Mouse (Mus musculus) intestine, embryonic 15.5 days (tissue): ENCODE data around the gene 1300017J02Rik. TPM values are rescaled to one million over a fixed set of nuclear protein-coding genes. Genes with fewer than 3 reads are reported as not detected.

Experiments
- ATAC-seq: fragments of 200-750 bp; cut with Nextera tagmentation; 2 replicates; pipeline ENCODE4 v1.8.0; 2017; ENCODE audit warnings: moderate TSS enrichment, moderate library complexity
- H3K27ac ChIP-seq: fragments of 300-500 bp; sonication (generic); 2 replicates; pipeline ENCODE4 v1.5.1; 2015; ENCODE audit warnings: mild to moderate bottlenecking, inconsistent platforms
- H3K27me3 ChIP-seq: fragments of 300-500 bp; sonication (generic); replicated peaks from 2 replicates; pipeline ENCODE4 v1.6.1; 2015; ENCODE audit warnings: inconsistent platforms
- H3K36me3 ChIP-seq: fragments of 300-500 bp; sonication (generic); 2 replicates; pipeline ENCODE4 v1.6.1; 2015; ENCODE audit warnings: inconsistent platforms
- H3K4me1 ChIP-seq: fragments of 300-500 bp; sonication (generic); replicated peaks from 2 replicates; pipeline ENCODE4 v1.6.1; 2015; ENCODE audit warnings: inconsistent platforms
- H3K4me2 ChIP-seq: fragments of 300-500 bp; sonication (generic); replicated peaks from 2 replicates; pipeline ENCODE4 v1.6.1; 2015; ENCODE audit warnings: mild to moderate bottlenecking, inconsistent platforms
- H3K4me3 ChIP-seq: fragments of 300-500 bp; sonication (generic); replicated peaks from 2 replicates; pipeline ENCODE4 v1.5.1; 2015; ENCODE audit warnings: inconsistent platforms
- H3K9ac ChIP-seq: fragments of 300-500 bp; sonication (generic); 2 replicates; pipeline ENCODE4 v1.6.1; 2015; ENCODE audit warnings: inconsistent platforms
- H3K9me3 ChIP-seq: fragments of 300-500 bp; sonication (generic); 2 replicates; pipeline ENCODE4 v1.6.1; 2016; ENCODE audit warnings: inconsistent platforms
- WGBS: fragments of 180-500 bp; shearing (Covaris S2); methylation state at CpG from one replicate; pipeline ENCODE4 v1.1.7; 2015; 5-methylcytosine and 5-hydroxymethylcytosine counted together
- polyA plus RNA-seq: library from polyadenylated mRNA; unstranded; fragments of >200 nt; fragmentation: Nextera tagmentation; extraction: Ambion mirVana; gene quantifications from 2 replicates; pipeline ENCODE4 v1.2.1, GENCODE M21; 2015

1300017J02Rik gene
- polyA plus RNA-seq, 1 experiment from 2014 or later = 2.4 TPM

DNA sequence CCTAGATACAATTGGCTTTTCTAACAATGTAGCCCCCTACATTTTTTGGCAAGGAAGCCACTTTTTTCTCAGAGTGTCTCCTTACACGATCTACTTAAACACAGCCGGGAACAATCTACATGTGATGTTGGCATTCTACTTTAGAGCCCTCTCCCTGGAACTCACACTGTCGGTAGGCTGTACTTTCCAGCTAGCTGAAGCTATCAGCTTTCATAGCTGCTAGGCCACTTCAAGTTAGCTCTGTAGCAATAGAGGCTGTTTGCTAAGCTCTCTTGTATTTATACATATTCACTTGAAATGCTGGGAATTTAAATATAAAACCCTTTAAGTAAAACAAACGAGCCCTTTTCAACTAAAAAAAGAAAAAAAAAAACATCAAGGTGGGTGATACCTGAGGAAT, 2.6 kb downstream of the 1300017J02Rik start:
- 79% methylated on average over 4 of the region's 4 CpGs for WGBS
- no peak for ATAC-seq
- H3K9me3 ChIP-seq = no peaks in the 10 kb centered on the region
- H3K27me3 ChIP-seq = no peaks in the 10 kb centered on the region
- no peaks in the 10 kb centered on the region for H3K36me3 ChIP-seq
- no peak overlapping the region for H3K4me3 ChIP-seq
- H3K4me1 ChIP-seq = peaks cover 3% of the 10 kb centered on the region; the same call in 1 of the 2 replicates
- no peak overlapping the region for H3K27ac ChIP-seq
- H3K9ac ChIP-seq = no peak overlapping the region
- H3K4me2 ChIP-seq = no peak overlapping the region

DNA sequence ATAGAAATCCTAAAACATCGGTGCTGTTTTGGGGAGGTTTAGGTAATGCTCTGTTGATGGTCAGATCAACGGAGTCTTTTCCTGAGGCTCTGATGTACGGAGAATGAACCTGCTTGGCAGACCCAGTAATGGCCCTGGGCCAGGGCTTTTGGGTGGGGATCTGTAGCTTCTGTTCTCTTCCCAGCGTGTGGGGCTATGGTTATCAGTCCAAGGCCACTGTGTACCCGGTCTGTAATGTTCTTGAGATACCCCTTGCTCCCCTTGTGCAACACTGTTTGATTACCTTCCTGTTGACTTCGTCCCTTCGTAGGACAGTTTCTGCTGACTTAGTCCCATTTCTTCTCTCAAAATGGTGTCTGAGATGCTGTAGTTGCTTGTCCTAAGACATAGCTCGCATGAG, 3.8 kb downstream of the 1300017J02Rik start:
- 86% methylated on average over 8 of the region's 8 CpGs for WGBS
- no peak overlapping the region for H3K4me3 ChIP-seq
- H3K4me1 ChIP-seq = no peaks in the 10 kb centered on the region
- ATAC-seq = no peak
- no peaks in the 10 kb centered on the region for H3K36me3 ChIP-seq
- no peaks in the 10 kb centered on the region for H3K9me3 ChIP-seq
- H3K27ac ChIP-seq = no peak overlapping the region
- H3K27me3 ChIP-seq = no peaks in the 10 kb centered on the region
- H3K9ac ChIP-seq = no peak overlapping the region
- no peak overlapping the region for H3K4me2 ChIP-seq

GRCm38 (mm10) chr9:103294507-103294906, 10.4 kb downstream of the 1300017J02Rik start:
- peak; percentile 78 for ATAC-seq
- no peaks in the 10 kb centered on the region for H3K4me1 ChIP-seq
- no peak overlapping the region for H3K4me2 ChIP-seq
- no peaks in the 10 kb centered on the region for H3K9me3 ChIP-seq
- H3K27ac ChIP-seq = no peak overlapping the region
- no peak overlapping the region for H3K4me3 ChIP-seq
- H3K36me3 ChIP-seq = no peaks in the 10 kb centered on the region
- H3K9ac ChIP-seq = no peak overlapping the region
- H3K27me3 ChIP-seq = no peaks in the 10 kb centered on the region
- WGBS = 60% methylated on average over 2 of the region's 2 CpGs

GRCm38 (mm10) chr9:103288489-103289180, 16.2 kb downstream of the 1300017J02Rik start:
- Histone ChIP-seq H3K36me3 (no peaks in the 10 kb centered on the region), H3K9me3 (no peaks in the 10 kb centered on the region), H3K4me2 (no peak overlapping the region), H3K4me1 (no peaks in the 10 kb centered on the region), H3K4me3 (no peak overlapping the region), H3K9ac (no peak overlapping the region), H3K27ac (no peak overlapping the region), H3K27me3 (no peaks in the 10 kb centered on the region)
- 77% methylated on average over 13 of the region's 13 CpGs for WGBS
- peak; percentile 63; the same call in 1 of the 2 replicates for ATAC-seq

GRCm38 (mm10) chr9:103287840-103288488, 16.9 kb downstream of the 1300017J02Rik start:
- Histone ChIP-seq H3K36me3 (no peaks in the 10 kb centered on the region), H3K9me3 (no peaks in the 10 kb centered on the region), H3K4me2 (no peak overlapping the region), H3K27ac (no peak overlapping the region), H3K27me3 (no peaks in the 10 kb centered on the region), H3K4me3 (no peak overlapping the region), H3K9ac (no peak overlapping the region), H3K4me1 (no peaks in the 10 kb centered on the region)
- peak; percentile 87 for ATAC-seq
- 77% methylated on average over 19 of the region's 19 CpGs for WGBS

DNA sequence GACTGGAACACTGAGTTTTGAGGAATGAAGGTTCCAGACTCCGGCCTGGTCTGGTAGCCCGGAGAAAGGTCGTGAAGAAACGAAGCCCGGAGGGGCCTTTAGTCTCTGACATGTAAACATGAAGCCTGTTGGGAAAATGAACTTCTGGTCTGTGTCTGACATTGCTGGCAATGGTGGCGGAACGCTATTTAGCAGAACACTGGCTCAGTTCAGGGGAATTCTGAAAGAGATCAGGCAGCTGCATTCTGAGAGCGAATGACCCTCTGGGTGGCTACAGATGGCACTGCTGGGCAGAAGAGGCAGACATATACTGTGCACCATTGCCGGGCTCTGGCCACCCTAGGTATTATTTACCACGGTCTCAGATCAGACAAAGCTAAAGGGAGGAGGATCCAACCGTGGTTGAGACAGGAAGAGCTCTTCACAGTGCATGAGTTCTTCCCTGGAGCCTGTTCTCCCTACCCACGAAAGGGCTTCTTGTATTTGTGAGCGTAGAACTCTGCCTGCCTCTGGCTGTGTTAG, 17.9 kb downstream of the 1300017J02Rik start:
- WGBS = 55% methylated on average over 13 of the region's 13 CpGs
- no peaks in the 10 kb centered on the region for H3K36me3 ChIP-seq
- no peaks in the 10 kb centered on the region for H3K4me1 ChIP-seq
- H3K9ac ChIP-seq = no peak overlapping the region
- H3K4me2 ChIP-seq = no peak overlapping the region
- no peak overlapping the region for H3K4me3 ChIP-seq
- H3K9me3 ChIP-seq = no peaks in the 10 kb centered on the region
- no peak for ATAC-seq
- no peaks in the 10 kb centered on the region for H3K27me3 ChIP-seq
- no peak overlapping the region for H3K27ac ChIP-seq

DNA sequence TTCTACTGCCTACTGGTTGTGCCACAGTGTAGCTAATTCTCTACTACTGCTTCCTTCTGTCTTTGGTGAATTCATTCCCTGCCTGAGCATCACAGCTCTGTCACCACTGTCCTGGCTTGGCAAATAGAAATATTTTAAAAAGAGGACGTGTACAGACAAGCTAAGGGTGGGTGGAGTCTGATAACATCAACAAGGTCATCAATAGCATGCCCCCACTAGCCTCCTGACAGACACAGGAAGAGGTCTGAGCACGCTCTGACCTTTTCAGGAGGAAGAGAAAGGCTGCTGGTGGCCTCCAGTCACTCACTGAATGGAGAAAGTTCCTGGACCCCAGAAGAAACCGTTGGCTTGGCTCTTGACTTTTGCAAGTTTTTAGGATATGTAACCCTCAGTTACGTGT, 18.5 kb downstream of the 1300017J02Rik start:
- no peak overlapping the region for H3K4me2 ChIP-seq
- no peak overlapping the region for H3K9ac ChIP-seq
- H3K36me3 ChIP-seq = no peaks in the 10 kb centered on the region
- no peaks in the 10 kb centered on the region for H3K4me1 ChIP-seq
- H3K27ac ChIP-seq = no peak overlapping the region
- H3K9me3 ChIP-seq = no peaks in the 10 kb centered on the region
- 51% methylated on average over 4 of the region's 4 CpGs for WGBS
- no peak overlapping the region for H3K4me3 ChIP-seq
- H3K27me3 ChIP-seq = no peaks in the 10 kb centered on the region
- ATAC-seq = no peak

GRCm38 (mm10) chr9:103276876-103277275, 28.0 kb downstream of the 1300017J02Rik start:
- H3K4me1 ChIP-seq = 0 out of 2 replicates have a peak, but pooled peaks cover 3% of the 10 kb centered on the region
- ATAC-seq = no peak
- no peak overlapping the region for H3K4me2 ChIP-seq
- H3K27me3 ChIP-seq = no peaks in the 10 kb centered on the region
- H3K36me3 ChIP-seq = no peaks in the 10 kb centered on the region
- H3K4me3 ChIP-seq = no peak overlapping the region
- no peak overlapping the region for H3K9ac ChIP-seq
- no peak overlapping the region for H3K27ac ChIP-seq
- 81% methylated on average over 6 of the region's 6 CpGs for WGBS
- no peaks in the 10 kb centered on the region for H3K9me3 ChIP-seq

DNA sequence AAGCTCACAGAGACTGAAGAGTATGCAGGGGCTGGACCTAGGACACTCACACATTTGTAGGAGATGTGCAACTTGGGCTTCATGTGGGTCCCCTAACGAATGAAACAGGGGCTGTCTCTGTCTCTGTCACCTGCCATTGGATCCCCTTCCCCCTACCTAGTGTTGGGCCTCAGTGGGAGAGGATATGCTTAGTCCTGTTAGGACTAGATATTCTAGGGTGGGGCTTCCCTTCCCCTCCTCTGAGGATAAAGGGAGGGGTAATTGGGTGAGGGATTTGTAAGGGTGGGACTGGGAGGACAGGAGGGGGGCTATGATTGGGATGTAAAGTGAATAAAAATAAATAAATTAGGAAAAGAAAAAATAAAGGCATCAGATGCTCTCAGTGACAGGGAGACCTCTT, 29.2 kb downstream of the 1300017J02Rik start:
- Histone ChIP-seq H3K4me2 (no peak overlapping the region), H3K4me1 (0 out of 2 replicates have a peak, but pooled peaks cover 3% of the 10 kb centered on the region), H3K27ac (no peak overlapping the region), H3K9ac (no peak overlapping the region), H3K4me3 (no peak overlapping the region), H3K36me3 (no peaks in the 10 kb centered on the region), H3K27me3 (no peaks in the 10 kb centered on the region), H3K9me3 (no peaks in the 10 kb centered on the region)
- no peak for ATAC-seq
- WGBS = 64% methylated on average over 1 of the region's 1 CpGs

DNA sequence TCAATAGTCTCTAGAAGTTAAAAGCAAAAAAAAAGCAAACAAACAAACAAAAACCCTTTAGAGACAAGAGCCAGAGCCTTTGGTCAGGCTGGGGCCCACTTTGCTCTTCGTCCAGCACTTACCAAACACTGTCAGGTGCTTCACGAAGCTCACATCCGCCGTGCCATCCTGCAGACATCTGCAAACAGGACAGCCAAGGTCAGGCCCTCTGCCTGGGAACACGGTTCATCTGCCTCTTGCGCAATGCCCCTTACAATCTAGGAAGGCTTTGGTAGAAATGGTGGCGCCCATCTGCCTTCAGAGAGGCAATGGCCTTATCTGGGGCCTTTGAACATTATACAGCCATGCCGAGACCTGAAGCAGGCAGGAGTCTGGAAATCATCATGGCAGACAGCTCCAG, 30.1 kb downstream of the 1300017J02Rik start:
- WGBS = 61% methylated on average over 8 of the region's 8 CpGs
- Histone ChIP-seq H3K27me3 (no peaks in the 10 kb centered on the region), H3K9ac (no peak overlapping the region), H3K27ac (no peak overlapping the region), H3K4me2 (no peak overlapping the region), H3K36me3 (no peaks in the 10 kb centered on the region), H3K4me1 (0 out of 2 replicates have a peak, but pooled peaks cover 3% of the 10 kb centered on the region), H3K9me3 (no peaks in the 10 kb centered on the region), H3K4me3 (no peak overlapping the region)
- ATAC-seq = no peak

GRCm38 (mm10) chr9:103271104-103271503, 33.8 kb downstream of the 1300017J02Rik start:
- Histone ChIP-seq H3K27me3 (no peaks in the 10 kb centered on the region), H3K4me3 (no peak overlapping the region), H3K9ac (no peak overlapping the region), H3K27ac (no peak overlapping the region), H3K9me3 (no peaks in the 10 kb centered on the region), H3K36me3 (no peaks in the 10 kb centered on the region), H3K4me1 (0 out of 2 replicates have a peak, but pooled peaks cover 3% of the 10 kb centered on the region), H3K4me2 (no peak overlapping the region)
- ATAC-seq = no peak
- WGBS = 12% methylated on average over 4 of the region's 4 CpGs

- no peak overlapping the region for H3K9ac ChIP-seq
- no peaks in the 10 kb centered on the region for H3K27me3 ChIP-seq
- H3K4me1 ChIP-seq = no peaks in the 10 kb centered on the region
- WGBS = 91% methylated on average over 4 of the region's 4 CpGs
- no peak overlapping the region for H3K4me2 ChIP-seq
- no peak for ATAC-seq
- no peaks in the 10 kb centered on the region for H3K36me3 ChIP-seq
- no peak overlapping the region for H3K27ac ChIP-seq
- no peaks in the 10 kb centered on the region for H3K9me3 ChIP-seq
- H3K4me3 ChIP-seq = no peak overlapping the region
Measured at GRCm38 (mm10) chr9:103265778-103266177, 39.1 kb downstream of the 1300017J02Rik start.
